Mouse (Mus musculus): ENCODE data around the gene Noc4l. TPM values are rescaled to one million over a fixed set of nuclear protein-coding genes. Genes with fewer than 3 reads are reported as not detected.

The Noc4l gene
- total RNA-seq (2014; fragmentation: Nextera tagmentation) = 63.7 and 74.0 TPM in 2 replicates
- 46.4 and 50.0 TPM in 2 replicates for total RNA-seq (2017)
- polyA plus RNA-seq (2012) = 207 and 217 TPM in 2 replicates

- DNase-seq (ENCODE audit: low spot score) = peak; percentile 77
- H3K36me3 ChIP-seq (replicated peaks) = peaks cover 83% of the 10 kb centered on the region
Observed at GRCm38 (mm10) chr5:110652719-110653648, at the start of gene Noc4l, which contains the start of gene Ddx51. Noc4l (minus strand) TSS chr5:110653417. Ddx51 (plus strand) TSS chr5:110653451.

GRCm38 (mm10) chr5:110698617-110699016 is 45.4 kb upstream of the Noc4l start:
- no peak for DNase-seq (ENCODE audit: low spot score)
- H3K27me3 ChIP-seq (ENCODE audit: insufficient read depth, low read length) = no peaks in the 10 kb centered on the region
- no peaks in the 10 kb centered on the region for H3K9me3 ChIP-seq (replicated peaks)
- ATAC-seq (ENCODE audit: extremely low read depth, insufficient number of reproducible peaks, low FRiP score, poor library complexity, severe bottlenecking) = no peak
- H3K36me3 ChIP-seq (replicated peaks) = peaks cover 95% of the 10 kb centered on the region
- no peak overlapping the region for H3K4me3 ChIP-seq (ENCODE audit: low read depth, low read length)
- TF ChIP-seq CTCF (IDR thresholded peaks at IDR 0.05; ENCODE audit: low read depth, low read length) (no peak), GATA2 (IDR thresholded peaks at IDR 0.05; ENCODE audit: borderline replicate concordance, low read depth, low read length) (no peak), POLR2AphosphoS5 (IDR thresholded peaks at IDR 0.05; ENCODE audit: insufficient replicate concordance, low read depth, low read length) (no peak), TAL1 (conservative IDR thresholded peaks at IDR 0.05; ENCODE audit: low read depth, low read length) (no peak), GATA1 (IDR thresholded peaks at IDR 0.05; ENCODE audit: borderline replicate concordance, low read length) (no peak)
- 0 out of 2 replicates have a peak, but pooled peaks cover 1% of the 10 kb centered on the region for H3K4me1 ChIP-seq (ENCODE audit: insufficient read depth, low read depth, low read length)

More at GRCm38 (mm10) chr5:110652719-110653648, at the start of gene Noc4l, which contains the start of gene Ddx51:
- Histone ChIP-seq H3K4me1 (ENCODE audit: insufficient read depth, low read depth, low read length) (peaks cover 64% of the 10 kb centered on the region), H3K27me3 (ENCODE audit: insufficient read depth, low read length) (no peaks in the 10 kb centered on the region), H3K9me3 (replicated peaks) (no peaks in the 10 kb centered on the region), H3K4me3 (ENCODE audit: low read depth, low read length) (peak within 1 kb of the TSS; percentile 95)
- peak; percentile 54 for ATAC-seq (ENCODE audit: extremely low read depth, insufficient number of reproducible peaks, low FRiP score, poor library complexity, severe bottlenecking)
- TF ChIP-seq POLR2AphosphoS5 (IDR thresholded peaks at IDR 0.05; ENCODE audit: insufficient replicate concordance, low read depth, low read length) = no peak
- TF ChIP-seq GATA1 (IDR thresholded peaks at IDR 0.05; ENCODE audit: borderline replicate concordance, low read length) = no peak
- no peak for TF ChIP-seq TAL1 (conservative IDR thresholded peaks at IDR 0.05; ENCODE audit: low read depth, low read length)
- no peak for TF ChIP-seq GATA2 (IDR thresholded peaks at IDR 0.05; ENCODE audit: borderline replicate concordance, low read depth, low read length)
- no peak for TF ChIP-seq CTCF (IDR thresholded peaks at IDR 0.05; ENCODE audit: low read depth, low read length)

- H3K27me3 ChIP-seq (ENCODE audit: insufficient read depth, low read length) = no peaks in the 10 kb centered on the region
- no peaks in the 10 kb centered on the region for H3K9me3 ChIP-seq (replicated peaks)
- H3K4me1 ChIP-seq (ENCODE audit: insufficient read depth, low read depth, low read length) = no peaks in the 10 kb centered on the region
- TF ChIP-seq GATA2 (IDR thresholded peaks at IDR 0.05; ENCODE audit: borderline replicate concordance, low read depth, low read length) (no peak), GATA1 (IDR thresholded peaks at IDR 0.05; ENCODE audit: borderline replicate concordance, low read length) (no peak), POLR2AphosphoS5 (IDR thresholded peaks at IDR 0.05; ENCODE audit: insufficient replicate concordance, low read depth, low read length) (no peak), TAL1 (conservative IDR thresholded peaks at IDR 0.05; ENCODE audit: low read depth, low read length) (no peak), CTCF (IDR thresholded peaks at IDR 0.05; ENCODE audit: low read depth, low read length) (no peak)
- peaks cover 99% of the 10 kb centered on the region for H3K36me3 ChIP-seq (replicated peaks)
- no peak overlapping the region for H3K4me3 ChIP-seq (ENCODE audit: low read depth, low read length)
- ATAC-seq (ENCODE audit: extremely low read depth, insufficient number of reproducible peaks, low FRiP score, poor library complexity, severe bottlenecking) (no peak), DNase-seq (ENCODE audit: low spot score) (no peak)
Observed at GRCm38 (mm10) chr5:110682041-110682440, 28.8 kb upstream of the Noc4l start.

GRCm38 (mm10) chr5:110665486-110666121 is 12.4 kb upstream of the Noc4l start:
- Histone ChIP-seq H3K4me1 (ENCODE audit: insufficient read depth, low read depth, low read length) (peaks cover 3% of the 10 kb centered on the region; the same call in 1 of the 2 replicates), H3K4me3 (ENCODE audit: low read depth, low read length) (no peak overlapping the region), H3K9me3 (replicated peaks) (no peaks in the 10 kb centered on the region), H3K27me3 (ENCODE audit: insufficient read depth, low read length) (no peaks in the 10 kb centered on the region; the same call in 1 of the 2 replicates), H3K36me3 (replicated peaks) (peaks cover 95% of the 10 kb centered on the region)
- TF ChIP-seq TAL1 (conservative IDR thresholded peaks at IDR 0.05; ENCODE audit: low read depth, low read length) = no peak
- no peak; the same call in 1 of the 2 replicates for TF ChIP-seq POLR2AphosphoS5 (IDR thresholded peaks at IDR 0.05; ENCODE audit: insufficient replicate concordance, low read depth, low read length)
- TF ChIP-seq GATA1 (IDR thresholded peaks at IDR 0.05; ENCODE audit: borderline replicate concordance, low read length) = no peak
- no peak for TF ChIP-seq CTCF (IDR thresholded peaks at IDR 0.05; ENCODE audit: low read depth, low read length)
- no peak for TF ChIP-seq GATA2 (IDR thresholded peaks at IDR 0.05; ENCODE audit: borderline replicate concordance, low read depth, low read length)
- no peak for DNase-seq (ENCODE audit: low spot score)
- ATAC-seq (ENCODE audit: extremely low read depth, insufficient number of reproducible peaks, low FRiP score, poor library complexity, severe bottlenecking) = no peak

- Histone ChIP-seq H3K4me1 (ENCODE audit: insufficient read depth, low read depth, low read length) (peaks cover 3% of the 10 kb centered on the region; the same call in 1 of the 2 replicates), H3K27me3 (ENCODE audit: insufficient read depth, low read length) (no peaks in the 10 kb centered on the region; the same call in 1 of the 2 replicates), H3K36me3 (replicated peaks) (peaks cover 95% of the 10 kb centered on the region), H3K9me3 (replicated peaks) (no peaks in the 10 kb centered on the region), H3K4me3 (ENCODE audit: low read depth, low read length) (no peak overlapping the region)
- ATAC-seq (ENCODE audit: extremely low read depth, insufficient number of reproducible peaks, low FRiP score, poor library complexity, severe bottlenecking) = no peak
- TF ChIP-seq POLR2AphosphoS5 (IDR thresholded peaks at IDR 0.05; ENCODE audit: insufficient replicate concordance, low read depth, low read length) (0 out of 2 replicates have a peak, but pooled peaks have one; percentile 42), GATA1 (IDR thresholded peaks at IDR 0.05; ENCODE audit: borderline replicate concordance, low read length) (no peak)
- DNase-seq (ENCODE audit: low spot score) = no peak
Observed at GRCm38 (mm10) chr5:110664750-110665269, 11.6 kb upstream of the Noc4l start.

Measured in G1E (cell line).